Mouse (Mus musculus): ENCODE measurements around the gene Cbarp. TPM values are rescaled to one million over a fixed set of nuclear protein-coding genes. Genes with fewer than 3 reads are reported as not detected.

Gene Cbarp
- polyA plus RNA-seq, 1 experiment from 2014 or later: 26.5 TPM

GRCm38 (mm10) chr10:80127920-80128319, 12.7 kb downstream of the Cbarp start:
- no peak overlapping the region for H3K27ac ChIP-seq
- no peak overlapping the region for H3K4me2 ChIP-seq (replicated peaks)
- peaks cover 95% of the 10 kb centered on the region for H3K36me3 ChIP-seq
- no peak overlapping the region for H3K9ac ChIP-seq
- no peak overlapping the region for H3K4me3 ChIP-seq
- 95% methylated on average over 8 of the region's 8 CpGs for WGBS
- no peak for ATAC-seq (ENCODE audit: low FRiP score, low read depth)
- peaks cover 17% of the 10 kb centered on the region for H3K27me3 ChIP-seq (replicated peaks)
- H3K4me1 ChIP-seq: peaks cover 15% of the 10 kb centered on the region; the same call in 1 of the 2 replicates
- H3K9me3 ChIP-seq: no peaks in the 10 kb centered on the region

- Histone ChIP-seq H3K27me3 (replicated peaks) (no peaks in the 10 kb centered on the region), H3K4me1 (peaks cover 14% of the 10 kb centered on the region), H3K27ac (no peak overlapping the region), H3K36me3 (peaks cover 85% of the 10 kb centered on the region), H3K9ac (no peak overlapping the region), H3K9me3 (no peaks in the 10 kb centered on the region), H3K4me2 (replicated peaks) (no peak overlapping the region), H3K4me3 (no peak overlapping the region)
- ATAC-seq (ENCODE audit: low FRiP score, low read depth): no peak
- 89% methylated on average over 9 of the region's 9 CpGs for WGBS
Observed at GRCm38 (mm10) chr10:80123932-80124562, 16.6 kb downstream of the Cbarp start.

GRCm38 (mm10) chr10:80121639-80122038, 19.0 kb downstream of the Cbarp start:
- no peak overlapping the region for H3K4me3 ChIP-seq
- no peak overlapping the region for H3K9ac ChIP-seq
- no peak overlapping the region for H3K27ac ChIP-seq
- H3K36me3 ChIP-seq: peaks cover 61% of the 10 kb centered on the region
- no peaks in the 10 kb centered on the region for H3K9me3 ChIP-seq
- no peaks in the 10 kb centered on the region for H3K27me3 ChIP-seq (replicated peaks)
- WGBS: 94% methylated on average over 2 of the region's 2 CpGs
- peaks cover 38% of the 10 kb centered on the region for H3K4me1 ChIP-seq
- no peak overlapping the region for H3K4me2 ChIP-seq (replicated peaks)
- no peak for ATAC-seq (ENCODE audit: low FRiP score, low read depth)

GRCm38 (mm10) chr10:80120146-80120545, 20.5 kb downstream of the Cbarp start:
- H3K36me3 ChIP-seq: peaks cover 46% of the 10 kb centered on the region
- H3K4me1 ChIP-seq: peaks cover 39% of the 10 kb centered on the region
- no peak overlapping the region for H3K4me3 ChIP-seq
- H3K9ac ChIP-seq: no peak overlapping the region
- no peaks in the 10 kb centered on the region for H3K27me3 ChIP-seq (replicated peaks)
- no peak for ATAC-seq (ENCODE audit: low FRiP score, low read depth)
- H3K9me3 ChIP-seq: no peaks in the 10 kb centered on the region
- H3K27ac ChIP-seq: no peak overlapping the region
- H3K4me2 ChIP-seq (replicated peaks): no peak overlapping the region
- 90% methylated on average over 2 of the region's 2 CpGs for WGBS

GRCm38 (mm10) chr10:80118552-80118951, 22.1 kb downstream of the Cbarp start:
- 0 out of 2 replicates have a peak overlapping the region, but pooled peaks have one; percentile 27 for H3K27ac ChIP-seq
- H3K9me3 ChIP-seq: no peaks in the 10 kb centered on the region
- 52% methylated on average over 6 of the region's 6 CpGs for WGBS
- H3K27me3 ChIP-seq (replicated peaks): no peaks in the 10 kb centered on the region
- H3K4me1 ChIP-seq: peaks cover 39% of the 10 kb centered on the region
- H3K4me2 ChIP-seq (replicated peaks): peak overlapping the region; percentile 99
- no peak for ATAC-seq (ENCODE audit: low FRiP score, low read depth)
- H3K4me3 ChIP-seq: peak overlapping the region; percentile 90
- peak overlapping the region; percentile 83 for H3K9ac ChIP-seq
- H3K36me3 ChIP-seq: peaks cover 30% of the 10 kb centered on the region

GRCm38 (mm10) chr10:80117736-80118135, 22.9 kb downstream of the Cbarp start:
- H3K4me3 ChIP-seq: peak overlapping the region; percentile 90
- 71% methylated on average over 1 of the region's 1 CpGs for WGBS
- no peaks in the 10 kb centered on the region for H3K9me3 ChIP-seq
- no peak for ATAC-seq (ENCODE audit: low FRiP score, low read depth)
- peaks cover 39% of the 10 kb centered on the region for H3K4me1 ChIP-seq
- no peaks in the 10 kb centered on the region for H3K27me3 ChIP-seq (replicated peaks)
- H3K9ac ChIP-seq: peak overlapping the region; percentile 83
- 0 out of 2 replicates have a peak overlapping the region, but pooled peaks have one; percentile 27 for H3K27ac ChIP-seq
- peak overlapping the region; percentile 99 for H3K4me2 ChIP-seq (replicated peaks)
- peaks cover 28% of the 10 kb centered on the region for H3K36me3 ChIP-seq

DNA sequence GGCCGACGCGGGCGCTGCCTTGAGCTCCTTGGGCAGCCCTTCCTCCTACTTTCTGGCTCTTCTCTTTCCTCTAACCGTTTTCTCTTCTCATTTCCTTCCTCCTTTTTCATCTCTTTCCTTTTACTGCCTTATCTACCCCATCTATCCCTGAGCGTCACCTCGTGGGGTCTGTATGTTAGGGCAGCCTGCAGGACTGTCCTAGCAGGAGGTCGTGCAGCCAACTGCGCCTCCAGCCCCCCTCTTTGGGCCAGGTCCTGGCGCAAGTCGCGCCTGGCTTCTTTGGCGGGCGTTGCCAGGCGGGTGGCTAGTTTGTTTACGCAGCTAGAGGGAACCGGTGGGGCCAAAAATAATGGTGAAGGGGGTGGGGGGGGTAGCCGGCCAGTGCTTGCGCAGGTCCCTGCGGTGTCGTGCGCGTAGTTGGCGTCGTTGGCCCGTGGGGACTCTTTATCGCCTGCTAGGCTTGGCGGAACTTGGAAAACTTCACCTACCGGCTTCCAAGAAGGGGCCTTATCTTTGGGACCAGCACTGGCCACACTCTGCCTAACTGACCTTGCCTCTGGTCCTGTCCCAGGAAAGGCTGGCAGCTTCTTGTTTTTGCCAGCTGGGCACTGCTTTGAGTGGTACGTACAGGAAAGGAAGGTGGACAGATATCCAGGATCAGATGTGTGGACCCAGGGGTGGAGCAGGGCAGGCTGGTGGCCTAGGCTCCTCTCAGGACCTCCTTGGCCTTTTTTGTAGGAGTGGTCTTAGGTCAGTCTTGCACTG, 23.5 kb downstream of the Cbarp start:
- H3K27me3 ChIP-seq (replicated peaks): no peaks in the 10 kb centered on the region
- H3K9ac ChIP-seq: peak overlapping the region; percentile 83
- peaks cover 39% of the 10 kb centered on the region for H3K4me1 ChIP-seq
- no peak overlapping the region for H3K27ac ChIP-seq
- H3K4me2 ChIP-seq (replicated peaks): peak overlapping the region; percentile 99
- 6% methylated on average over 30 of the region's 30 CpGs for WGBS
- no peak for ATAC-seq (ENCODE audit: low FRiP score, low read depth)
- peaks cover 27% of the 10 kb centered on the region for H3K36me3 ChIP-seq
- H3K9me3 ChIP-seq: no peaks in the 10 kb centered on the region
- H3K4me3 ChIP-seq: peak overlapping the region; percentile 90

- H3K4me1 ChIP-seq: peaks cover 39% of the 10 kb centered on the region
- peaks cover 22% of the 10 kb centered on the region for H3K36me3 ChIP-seq
- no peaks in the 10 kb centered on the region for H3K9me3 ChIP-seq
- no peaks in the 10 kb centered on the region for H3K27me3 ChIP-seq (replicated peaks)
- WGBS: under 1% methylated on average over 27 of the region's 27 CpGs
- ATAC-seq (ENCODE audit: low FRiP score, low read depth): no peak
- H3K9ac ChIP-seq: peak overlapping the region; percentile 83
- H3K4me3 ChIP-seq: peak overlapping the region; percentile 90
- peak overlapping the region; percentile 99 for H3K4me2 ChIP-seq (replicated peaks)
- no peak overlapping the region for H3K27ac ChIP-seq
Observed at GRCm38 (mm10) chr10:80116563-80116926, 24.1 kb downstream of the Cbarp start.

DNA sequence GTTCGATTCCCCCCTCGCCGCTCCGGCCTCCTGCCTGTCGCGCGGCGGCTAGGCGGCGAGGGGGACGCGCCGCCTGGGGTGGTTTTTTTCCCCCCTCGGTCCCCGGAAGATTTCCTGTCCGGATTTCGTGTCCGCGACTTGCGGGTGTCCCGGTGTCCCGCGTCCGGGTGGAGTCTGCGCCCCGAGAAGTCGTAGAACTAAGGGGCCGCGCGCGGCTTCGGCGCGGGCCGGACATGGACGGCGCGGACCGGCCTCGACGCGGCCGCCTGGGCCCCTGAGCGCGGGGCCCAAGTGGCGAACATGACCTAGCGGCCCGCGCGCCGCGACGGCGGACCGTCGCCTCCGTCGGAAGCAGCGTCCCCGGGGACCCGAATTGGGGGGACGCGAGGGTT, 24.7 kb downstream of the Cbarp start:
- Histone ChIP-seq H3K4me3 (peak overlapping the region; percentile 90), H3K4me2 (replicated peaks) (peak overlapping the region; percentile 99), H3K9me3 (no peaks in the 10 kb centered on the region), H3K27ac (no peak overlapping the region), H3K4me1 (peaks cover 39% of the 10 kb centered on the region), H3K36me3 (peaks cover 17% of the 10 kb centered on the region), H3K27me3 (replicated peaks) (no peaks in the 10 kb centered on the region), H3K9ac (peak overlapping the region; percentile 83)
- ATAC-seq (ENCODE audit: low FRiP score, low read depth): no peak
- WGBS: under 1% methylated on average over 61 of the region's 63 CpGs

- Histone ChIP-seq H3K27ac (peak within 1 kb of the TSS; percentile 37), H3K27me3 (replicated peaks) (no peaks in the 10 kb centered on the region), H3K4me2 (replicated peaks) (peak within 1 kb of the TSS; percentile 99), H3K4me3 (peak within 1 kb of the TSS; percentile 90), H3K4me1 (peaks cover 38% of the 10 kb centered on the region), H3K36me3 (peaks cover 11% of the 10 kb centered on the region), H3K9me3 (no peaks in the 10 kb centered on the region), H3K9ac (peak within 1 kb of the TSS; percentile 83)
- peak; percentile 97 for ATAC-seq (ENCODE audit: low FRiP score, low read depth)
- WGBS: under 1% methylated on average over 70 of the region's 70 CpGs
Observed at GRCm38 (mm10) chr10:80115290-80115943, 25.2 kb downstream of the Cbarp start, which contains the start of gene Stk11. TSS of gene Stk11 (plus strand) at chr10:80115803.

DNA sequence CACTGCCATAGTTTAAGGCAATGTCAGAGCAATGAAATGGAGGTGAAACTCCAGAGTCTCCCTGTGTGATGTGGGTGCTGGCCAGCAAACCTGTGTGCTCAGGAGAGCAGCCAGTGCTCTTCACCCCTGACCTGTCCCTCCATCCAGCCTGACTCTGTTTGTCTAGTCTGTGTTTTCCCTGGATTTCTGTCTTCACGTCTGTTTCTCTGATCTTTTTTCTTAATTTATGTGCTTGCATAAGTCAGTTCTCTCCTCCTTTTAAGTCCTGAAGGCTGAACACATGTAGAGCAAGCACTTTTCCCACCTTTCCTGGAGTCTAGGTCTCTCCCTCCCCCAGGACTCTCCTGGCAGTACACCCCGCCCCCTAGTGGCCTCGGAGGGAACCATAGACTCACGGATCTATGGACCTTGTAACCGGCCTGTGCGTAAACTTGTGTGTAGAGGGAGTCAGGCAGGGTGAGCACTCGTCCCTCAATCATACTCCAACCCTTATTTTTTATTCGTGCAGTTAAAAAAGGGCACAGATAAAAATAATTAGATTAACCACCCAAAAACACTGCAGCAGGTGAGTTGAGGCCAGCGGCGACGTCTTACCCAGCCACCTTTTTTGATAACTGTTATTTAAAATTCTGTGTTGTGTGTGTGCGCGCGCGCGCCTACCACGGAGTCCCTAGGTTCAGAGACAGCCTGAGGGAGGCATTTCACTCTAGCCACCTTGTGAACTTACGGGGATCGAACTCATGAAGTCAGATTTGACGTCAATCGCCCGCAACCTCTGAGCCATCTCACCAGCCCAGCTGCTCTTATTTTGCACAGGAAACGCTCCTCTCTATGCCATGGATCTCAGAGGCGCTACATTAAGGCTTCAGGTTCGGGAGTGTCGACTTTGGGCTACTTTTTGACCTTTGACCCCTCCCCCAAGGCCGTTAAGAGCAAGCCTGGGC, 26.0 kb downstream of the Cbarp start:
- Histone ChIP-seq H3K9ac (peak overlapping the region; percentile 48; the same call in 1 of the 2 replicates), H3K9me3 (no peaks in the 10 kb centered on the region), H3K4me2 (replicated peaks) (peak overlapping the region; percentile 99), H3K4me1 (peaks cover 30% of the 10 kb centered on the region), H3K4me3 (peak overlapping the region; percentile 45), H3K27ac (peak overlapping the region; percentile 37), H3K27me3 (replicated peaks) (no peaks in the 10 kb centered on the region), H3K36me3 (peaks cover 3% of the 10 kb centered on the region; the same call in 1 of the 2 replicates)
- ATAC-seq (ENCODE audit: low FRiP score, low read depth): peak; percentile 52; the same call in 1 of the 2 replicates
- WGBS: 2% methylated on average over 27 of the region's 27 CpGs
